Comparison of ENCODE assay signal across 20 mouse cellular contexts in genomic region chr7:100327514-100327913, GRCm38 (mm10). TPM values are rescaled to one million over a fixed set of nuclear protein-coding genes. Genes with fewer than 3 reads are reported as not detected.
DNase-seq lines count a peak whose midpoint lies in the region; ATAC-seq and TF ChIP-seq lines count a peak whose summit lies in the region.
"Had no signal": no experiment of that assay in that cellular context is flagged by ENCODE, and none has a peak within 500 bp of the region (broad histone marks: within the 10 kb centered on the region; RNA-seq: fewer than 3 reads in every experiment).

No protein-coding gene starts in this region.

- no peaks in the 10 kb centered on the region for H3K9me3 ChIP-seq in stomach, embryonic 16.5 days (replicated peaks; ENCODE audit: control insufficient read depth, low read length)
- H3K9me3 ChIP-seq: embryonic facial prominence, embryonic 15.5 days; forebrain, embryonic 10.5 days; hindbrain, embryonic 12.5 days; limb, embryonic 12.5 days; liver, embryonic 15.5 days; neural tube, embryonic 12.5 days had no signal

- no peak overlapping the region for H3K4me2 ChIP-seq in stomach, embryonic 16.5 days (ENCODE audit: low read depth, low read length)
- H3K4me2 ChIP-seq: embryonic facial prominence, embryonic 15.5 days; hindbrain, embryonic 12.5 days; limb, embryonic 12.5 days; liver, embryonic 15.5 days; neural tube, embryonic 12.5 days had no signal

- no peaks in the 10 kb centered on the region for H3K4me1 ChIP-seq in kidney, adult 2 months (ENCODE audit: control insufficient read depth, insufficient read depth, low read length)
- peaks cover 5% of the 10 kb centered on the region for H3K4me1 ChIP-seq in lung, adult 2 months (ENCODE audit: control insufficient read depth, insufficient read depth, low read length)
- no peaks in the 10 kb centered on the region for H3K4me1 ChIP-seq in stomach, embryonic 16.5 days (ENCODE audit: control insufficient read depth, insufficient read depth, low read length)
- H3K4me1 ChIP-seq: embryonic facial prominence, embryonic 15.5 days; forebrain, embryonic 10.5 days; hindbrain, embryonic 12.5 days; limb, embryonic 12.5 days; liver, embryonic 15.5 days; neural tube, embryonic 12.5 days had no signal

- H3K27ac ChIP-seq in kidney, adult 2 months (ENCODE audit: insufficient read depth, low read depth, low read length), result no peak overlapping the region
- H3K27ac ChIP-seq in stomach, embryonic 16.5 days (ENCODE audit: low read length), result no peak overlapping the region
- H3K27ac ChIP-seq: embryonic facial prominence, embryonic 15.5 days; forebrain, embryonic 10.5 days; hindbrain, embryonic 12.5 days; limb, embryonic 12.5 days; liver, embryonic 15.5 days; neural tube, embryonic 12.5 days had no signal

- 66% methylated on average over 7 of the region's 7 CpGs for WGBS in kidney, adult 2 months
- WGBS in lung, adult 2 months, result 62% methylated on average over 7 of the region's 7 CpGs
- 88% methylated on average over 7 of the region's 7 CpGs for WGBS in stomach, embryonic 16.5 days

- no peak overlapping the region for H3K4me3 ChIP-seq in kidney, adult 2 months (ENCODE audit: insufficient read depth, low read depth, low read length)
- no peak overlapping the region for H3K4me3 ChIP-seq in lung, adult 2 months (replicated peaks; ENCODE audit: extremely low read depth, low read depth, low read length)
- no peak overlapping the region for H3K4me3 ChIP-seq in stomach, embryonic 16.5 days (replicated peaks; ENCODE audit: low read length)
- H3K4me3 ChIP-seq: embryonic facial prominence, embryonic 15.5 days; forebrain, embryonic 10.5 days; hindbrain, embryonic 12.5 days; limb, embryonic 12.5 days; liver, embryonic 15.5 days; neural tube, embryonic 12.5 days had no signal

- DNase-seq in heart, adult 11 months, result peak; percentile 92
- DNase-seq in heart, adult 18-20 months, result no peak
- peak; percentile 7 for DNase-seq in kidney, adult 2 months
- DNase-seq in kidney, adult 18-20 months, result no peak
- DNase-seq in lung, adult 18-20 months, result peak; percentile 37 to 56
- DNase-seq in lung, adult 2 months, result no peak
- no peak for DNase-seq in right cerebral cortex, adult 2 months (ENCODE audit: low spot score in 2 of 2)
- DNase-seq: adrenal gland, postnatal 36 days; cerebellum, adult 9-11 months; right cerebral cortex, postnatal 14 days; thymus, postnatal 25 days had no signal

- no peak for TF ChIP-seq POLR2A in kidney, adult 2 months (IDR thresholded peaks at IDR 0.05; ENCODE audit: low read depth, low read length)
- TF ChIP-seq POLR2A in lung, adult 2 months (IDR thresholded peaks at IDR 0.05; ENCODE audit: borderline replicate concordance, extremely low read depth, low read depth, low read length), result no peak

- no peaks in the 10 kb centered on the region for H3K27me3 ChIP-seq in kidney, adult 2 months (replicated peaks; ENCODE audit: control insufficient read depth, insufficient read depth, low read length)
- no peaks in the 10 kb centered on the region for H3K27me3 ChIP-seq in stomach, embryonic 16.5 days (ENCODE audit: control insufficient read depth, insufficient read depth, low read length)
- H3K27me3 ChIP-seq: embryonic facial prominence, embryonic 15.5 days; hindbrain, embryonic 12.5 days; limb, embryonic 12.5 days; liver, embryonic 15.5 days; neural tube, embryonic 12.5 days had no signal

- ATAC-seq in stomach, embryonic 16.5 days (ENCODE audit: insufficient read depth, low FRiP score), result peak; percentile 53; the same call in 1 of the 2 replicates
- ATAC-seq: inflammation-experienced regulatory T-cells, adult 6 months had no signal

- no peaks in the 10 kb centered on the region for H3K36me3 ChIP-seq in kidney, adult 2 months (ENCODE audit: control insufficient read depth, insufficient read depth, low read length)
- H3K36me3 ChIP-seq in stomach, embryonic 16.5 days (ENCODE audit: control insufficient read depth, insufficient read depth, low read length), result 0 out of 2 replicates have a peak, but pooled peaks cover 3% of the 10 kb centered on the region

- H3K9ac ChIP-seq in stomach, embryonic 16.5 days (ENCODE audit: low read length), result no peak overlapping the region
- H3K9ac ChIP-seq: embryonic facial prominence, embryonic 15.5 days; hindbrain, embryonic 12.5 days; limb, embryonic 12.5 days; liver, embryonic 15.5 days; neural tube, embryonic 12.5 days had no signal

- TF ChIP-seq CTCF in kidney, adult 2 months (conservative IDR thresholded peaks at IDR 0.05; ENCODE audit: insufficient read depth, insufficient read length, low read depth, low read length), result no peak
- TF ChIP-seq CTCF in lung, adult 2 months (IDR thresholded peaks at IDR 0.05; ENCODE audit: insufficient read depth, low read length), result no peak

RNA-seq across cellular contexts. Expression of gene P4ha3, which starts 42.2 kb away (rescaled TPM):
- under 1 TPM; 0.31 to 0.55 TPM for total RNA-seq in heart, adult 18-20 months (2021)
- polyA plus RNA-seq in kidney, adult 2 months (2012; rRNA removed), result 0.19 and 0.22 TPM in 2 replicates
- polyA plus RNA-seq in lung, adult 2 months (2012; rRNA removed), result 0.77 and 1.2 TPM in 2 replicates
- 4.4 and 4.7 TPM in 2 replicates for polyA plus RNA-seq in stomach, embryonic 16.5 days (2015; fragmentation: Nextera tagmentation; extraction: Ambion mirVana)
- total RNA-seq: monocyte, adult 5-6 weeks had no signal

RNA-seq across cellular contexts. Expression of gene C2cd3, which starts 44.5 kb away (rescaled TPM):
- 10 to 100 TPM in 1 of 2 experiments, 1 to 10 TPM in 1; 7.4 to 10.6 TPM for total RNA-seq in heart, adult 18-20 months (2021)
- polyA plus RNA-seq in kidney, adult 2 months (2012; rRNA removed), result 16.7 and 16.8 TPM in 2 replicates
- 14.7 and 16.6 TPM in 2 replicates for polyA plus RNA-seq in lung, adult 2 months (2012; rRNA removed)
- polyA plus RNA-seq in stomach, embryonic 16.5 days (2015; fragmentation: Nextera tagmentation; extraction: Ambion mirVana), result 19.4 and 19.6 TPM in 2 replicates

RNA-seq across cellular contexts. Expression of gene Ppme1, which starts 44.6 kb away (rescaled TPM):
- total RNA-seq in heart, adult 18-20 months (2021), result 10 to 100 TPM; 34.7 to 35.4 TPM
- polyA plus RNA-seq in kidney, adult 2 months (2012; rRNA removed), result 94.0 and 100 TPM in 2 replicates
- 77.0 and 93.3 TPM in 2 replicates for polyA plus RNA-seq in lung, adult 2 months (2012; rRNA removed)
- 42.2 and 46.5 TPM in 2 replicates for polyA plus RNA-seq in stomach, embryonic 16.5 days (2015; fragmentation: Nextera tagmentation; extraction: Ambion mirVana)

Comparison
In these comparisons a context has a peak if more than half of its experiments do, and no peak if none do; other contexts are left out.
1. DNase-seq: peak in heart, adult 11 months (single experiment), kidney, adult 2 months (single experiment) and lung, adult 18-20 months (2 of 2); none in heart, adult 18-20 months (0 of 2), kidney, adult 18-20 months (single experiment), lung, adult 2 months (single experiment) and right cerebral cortex, adult 2 months (0 of 2).